Comparison of ENCODE assay signal across 8 mouse cellular contexts in the genomic region with DNA sequence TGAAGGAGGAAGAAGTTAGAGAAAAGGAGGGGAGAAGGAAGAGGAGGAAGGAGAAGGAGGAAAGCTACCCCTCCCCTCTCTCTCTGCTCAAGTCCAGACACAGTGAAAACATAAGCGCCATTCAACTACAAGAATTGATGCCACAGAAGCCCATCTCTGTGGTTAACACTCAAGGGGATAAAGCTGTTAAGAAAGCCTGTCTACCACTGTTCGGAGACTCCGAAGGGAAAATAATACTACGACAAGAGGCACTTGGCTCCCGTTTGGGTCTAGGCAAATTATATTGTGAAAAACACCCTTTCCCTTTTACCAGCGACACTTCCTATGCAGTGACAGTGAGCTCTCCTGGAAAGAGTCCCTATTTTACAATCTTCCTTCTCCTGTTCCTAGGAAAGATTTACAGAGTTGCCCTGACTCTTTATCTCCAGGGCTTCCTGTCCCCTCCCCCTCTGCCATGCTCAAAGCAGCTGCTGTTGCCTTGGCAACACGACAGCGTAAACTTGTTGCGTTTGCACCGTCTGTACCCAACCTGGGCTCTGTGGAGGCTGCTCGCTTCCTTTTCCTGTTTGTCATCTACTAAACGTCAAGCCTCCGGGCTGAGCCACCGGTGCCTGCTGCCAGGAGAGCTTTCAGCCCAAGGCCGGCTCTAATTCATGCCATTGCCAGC. TPM values are rescaled to one million over a fixed set of nuclear protein-coding genes. Genes with fewer than 3 reads are reported as not detected.
DNase-seq lines count a peak whose midpoint lies in the region; ATAC-seq and TF ChIP-seq lines count a peak whose summit lies in the region.

No protein-coding gene starts in this region.

- 6% methylated on average over 15 of the region's 15 CpGs for WGBS in embryonic facial prominence, embryonic 11.5 days
- WGBS in heart, embryonic 11.5 days (ENCODE audit: insufficient replicate concordance): 7% methylated on average over 15 of the region's 15 CpGs
- WGBS in limb, embryonic 14.5 days: 7% methylated on average over 15 of the region's 15 CpGs
- 5% methylated on average over 15 of the region's 15 CpGs for WGBS in midbrain, embryonic 15.5 days

- no peak overlapping the region for H3K27ac ChIP-seq in embryonic facial prominence, embryonic 11.5 days (replicated peaks; ENCODE audit: low read depth, low read length)
- H3K27ac ChIP-seq in heart, embryonic 11.5 days (ENCODE audit: low read depth, low read length): peak overlapping the region; percentile 71
- no peak overlapping the region for H3K27ac ChIP-seq in limb, embryonic 14.5 days (replicated peaks; ENCODE audit: low read depth, low read length)
- peak overlapping the region; percentile 71 for H3K27ac ChIP-seq in midbrain, embryonic 15.5 days

- no peak for TF ChIP-seq POLR2A in limb, embryonic 14.5 days (IDR thresholded peaks at IDR 0.05; ENCODE audit: borderline replicate concordance, extremely low read depth, insufficient read depth, insufficient read length)

- H3K4me1 ChIP-seq in embryonic facial prominence, embryonic 11.5 days (ENCODE audit: control insufficient read depth, insufficient read depth, low read length): no peaks in the 10 kb centered on the region
- peaks cover 8% of the 10 kb centered on the region; the same call in 1 of the 2 replicates for H3K4me1 ChIP-seq in heart, embryonic 11.5 days (ENCODE audit: control insufficient read depth, insufficient read depth, low read length)
- H3K4me1 ChIP-seq in limb, embryonic 14.5 days (ENCODE audit: control insufficient read depth, insufficient read depth, low read length): peaks cover 9% of the 10 kb centered on the region; the same call in 1 of the 2 replicates
- H3K4me1 ChIP-seq in midbrain, embryonic 15.5 days: peaks cover 21% of the 10 kb centered on the region

- H3K36me3 ChIP-seq in embryonic facial prominence, embryonic 11.5 days (replicated peaks; ENCODE audit: control insufficient read depth, insufficient read depth, low read depth, low read length): no peaks in the 10 kb centered on the region
- H3K36me3 ChIP-seq in heart, embryonic 11.5 days (ENCODE audit: control insufficient read depth, insufficient read depth, low read length): no peaks in the 10 kb centered on the region
- H3K36me3 ChIP-seq in limb, embryonic 14.5 days (ENCODE audit: control insufficient read depth, insufficient read depth, low read length): no peaks in the 10 kb centered on the region
- H3K36me3 ChIP-seq in midbrain, embryonic 15.5 days (replicated peaks): no peaks in the 10 kb centered on the region

- peak overlapping the region; percentile 30 for H3K4me3 ChIP-seq in embryonic facial prominence, embryonic 11.5 days (ENCODE audit: low read depth, low read length)
- H3K4me3 ChIP-seq in heart, embryonic 11.5 days (ENCODE audit: low read depth, low read length): peak overlapping the region; percentile 35
- H3K4me3 ChIP-seq in limb, embryonic 14.5 days (replicated peaks; ENCODE audit: low read length): peak overlapping the region; percentile 27
- H3K4me3 ChIP-seq in midbrain, embryonic 15.5 days: peak overlapping the region; percentile 33

- ATAC-seq in embryonic facial prominence, embryonic 11.5 days (replicated peaks; ENCODE audit: insufficient number of reproducible peaks, low FRiP score, low TSS enrichment, low read depth): peak; percentile 72
- peak; percentile 83 for ATAC-seq in heart, embryonic 11.5 days (replicated peaks; ENCODE audit: insufficient number of reproducible peaks, low FRiP score, low TSS enrichment)
- peak; percentile 47; the same call in 1 of the 2 replicates for ATAC-seq in limb, embryonic 14.5 days (ENCODE audit: low FRiP score, low read depth)
- ATAC-seq in midbrain, embryonic 15.5 days (replicated peaks): peak; percentile 96

- peak; percentile 19 to 29 for DNase-seq in urinary bladder, adult 18-20 months (ENCODE audit: low spot score in 2 of 2)
- DNase-seq in urinary bladder, postnatal 4 days (ENCODE audit: low spot score in 2 of 2): no peak
- DNase-seq in embryonic facial prominence, embryonic 11.5 days (ENCODE audit: low spot score): peak; percentile 84
- peak; percentile 76 for DNase-seq in kidney, adult 9 months
- DNase-seq in limb, embryonic 14.5 days (ENCODE audit: low spot score): peak; percentile 50
- DNase-seq in spleen, postnatal 4 days (ENCODE audit: low spot score in 2 of 2): peak; percentile 54 to 70

- peak overlapping the region; percentile 32 for H3K4me2 ChIP-seq in embryonic facial prominence, embryonic 11.5 days (ENCODE audit: low read depth, low read length)
- peak overlapping the region; percentile 68 for H3K4me2 ChIP-seq in heart, embryonic 11.5 days
- H3K4me2 ChIP-seq in limb, embryonic 14.5 days (replicated peaks; ENCODE audit: low read depth, low read length, severe bottlenecking): peak overlapping the region; percentile 62
- H3K4me2 ChIP-seq in midbrain, embryonic 15.5 days: peak overlapping the region; percentile 56

- H3K9ac ChIP-seq in embryonic facial prominence, embryonic 11.5 days (replicated peaks; ENCODE audit: low read length): peak overlapping the region; percentile 18
- 0 out of 2 replicates have a peak overlapping the region, but pooled peaks have one; percentile 54 for H3K9ac ChIP-seq in heart, embryonic 11.5 days (ENCODE audit: low read depth, low read length)
- peak overlapping the region; percentile 22 for H3K9ac ChIP-seq in limb, embryonic 14.5 days (ENCODE audit: low read depth, low read length, severe bottlenecking)
- H3K9ac ChIP-seq in midbrain, embryonic 15.5 days: peak overlapping the region; percentile 31

- no peaks in the 10 kb centered on the region for H3K9me3 ChIP-seq in embryonic facial prominence, embryonic 11.5 days (replicated peaks; ENCODE audit: control insufficient read depth, low read length)
- no peaks in the 10 kb centered on the region for H3K9me3 ChIP-seq in heart, embryonic 11.5 days (replicated peaks; ENCODE audit: control insufficient read depth, low read length)
- H3K9me3 ChIP-seq in limb, embryonic 14.5 days (ENCODE audit: control insufficient read depth, low read length): no peaks in the 10 kb centered on the region
- no peaks in the 10 kb centered on the region for H3K9me3 ChIP-seq in midbrain, embryonic 15.5 days

- H3K27me3 ChIP-seq in embryonic facial prominence, embryonic 11.5 days (ENCODE audit: control insufficient read depth, insufficient read depth, low read length): no peaks in the 10 kb centered on the region
- no peaks in the 10 kb centered on the region for H3K27me3 ChIP-seq in heart, embryonic 11.5 days (ENCODE audit: control insufficient read depth, insufficient read depth, low read length)
- H3K27me3 ChIP-seq in limb, embryonic 14.5 days (ENCODE audit: control insufficient read depth, insufficient read depth, low read length): no peaks in the 10 kb centered on the region
- no peaks in the 10 kb centered on the region for H3K27me3 ChIP-seq in midbrain, embryonic 15.5 days (replicated peaks)

RNA-seq across cellular contexts. Expression of gene Siah3, which starts 10.4 kb away (rescaled TPM):
- polyA plus RNA-seq in embryonic facial prominence, embryonic 11.5 days (2014; fragmentation: Nextera tagmentation; extraction: Ambion mirVana): 0.18 and 0.50 TPM in 2 replicates
- 0.04 and 0.13 TPM in 2 replicates for polyA plus RNA-seq in heart, embryonic 11.5 days (2014; fragmentation: Nextera tagmentation; extraction: Ambion mirVana)
- 0.94 and 1.2 TPM in 2 replicates for polyA plus RNA-seq in limb, embryonic 14.5 days (2012; rRNA removed)
- polyA plus RNA-seq in limb, embryonic 14.5 days (2014; fragmentation: Nextera tagmentation; extraction: Ambion mirVana): 0.54 and 0.58 TPM in 2 replicates
- 3.0 and 3.4 TPM in 2 replicates for polyA plus RNA-seq in midbrain, embryonic 15.5 days (2015; fragmentation: Nextera tagmentation; extraction: Ambion mirVana)

Comparison
In these comparisons a context has a peak if more than half of its experiments do, and no peak if none do; other contexts are left out.
1. DNase-seq: peak in urinary bladder, adult 18-20 months (2 of 2), embryonic facial prominence, embryonic 11.5 days (single experiment), kidney, adult 9 months (single experiment), limb, embryonic 14.5 days (single experiment) and spleen, postnatal 4 days (2 of 2); none in urinary bladder, postnatal 4 days (0 of 2).
2. H3K27ac ChIP-seq: peak in heart, embryonic 11.5 days (single experiment) and midbrain, embryonic 15.5 days (single experiment); none in embryonic facial prominence, embryonic 11.5 days (single experiment) and limb, embryonic 14.5 days (single experiment).
3. Peak in every context shown above with its lines, with median percentiles within 50 percentile points of each other: ATAC-seq, H3K4me2 ChIP-seq, H3K4me3 ChIP-seq and H3K9ac ChIP-seq.